Mouse (Mus musculus): ENCODE data around the gene Gtpbp2. TPM values are rescaled to one million over a fixed set of nuclear protein-coding genes. Genes with fewer than 3 reads are reported as not detected.
A peak's percentile ranks its signal among the peaks of the same experiment; 100 is the strongest.

The Gtpbp2 gene
- polyA plus RNA-seq (2012; rRNA removed), result 117 and 138 TPM in 2 replicates

GRCm38 (mm10) chr17:46160686-46161085, at the start of gene Gtpbp2:
Gene Gtpbp2, plus strand, starts transcription at chr17:46161032.
- peak; percentile 97 for DNase-seq (ENCODE audit: low read depth)

DNA sequence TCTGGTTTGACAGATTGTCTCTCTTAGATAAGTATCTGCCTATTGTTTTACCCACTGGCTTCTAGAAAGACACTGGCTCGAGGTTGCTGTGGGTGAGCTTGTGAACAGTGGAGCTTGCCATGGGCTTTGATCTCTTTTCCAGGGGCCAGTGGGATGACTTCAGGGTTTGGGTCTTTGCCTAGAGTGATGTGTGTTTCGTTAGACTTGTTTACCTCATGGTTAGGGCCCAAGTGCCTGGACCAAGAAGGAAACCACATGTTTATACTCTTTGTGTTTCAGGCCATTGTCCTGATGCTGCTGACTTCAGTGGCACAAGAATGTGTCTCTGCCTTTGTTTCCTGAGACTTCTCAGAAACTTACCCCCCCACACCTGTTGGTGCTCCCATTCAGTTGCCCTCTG, 45.3 kb upstream of the Gtpbp2 start:
- no peak for DNase-seq (ENCODE audit: low read depth)

DNA sequence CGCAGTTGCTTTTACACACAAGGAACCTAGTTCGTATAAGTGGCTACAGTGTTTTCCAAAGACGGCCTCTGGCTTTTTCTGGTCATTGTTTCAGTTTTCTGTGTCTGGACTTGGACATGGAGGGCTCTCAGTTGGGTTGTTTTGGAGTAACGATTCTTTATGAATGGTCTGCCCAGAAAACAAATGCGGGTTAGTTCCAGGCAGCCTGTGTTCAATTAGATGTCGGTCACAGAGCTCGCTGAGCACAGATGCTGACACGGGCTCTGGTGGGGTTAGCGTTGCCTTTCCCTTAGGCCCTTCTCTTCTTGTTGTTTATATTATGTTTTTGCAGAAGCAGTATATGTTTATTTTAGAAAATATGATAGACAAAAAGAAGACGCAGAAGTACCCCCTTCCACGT, 44.7 kb upstream of the Gtpbp2 start:
- DNase-seq (ENCODE audit: low read depth), result no peak

DNA sequence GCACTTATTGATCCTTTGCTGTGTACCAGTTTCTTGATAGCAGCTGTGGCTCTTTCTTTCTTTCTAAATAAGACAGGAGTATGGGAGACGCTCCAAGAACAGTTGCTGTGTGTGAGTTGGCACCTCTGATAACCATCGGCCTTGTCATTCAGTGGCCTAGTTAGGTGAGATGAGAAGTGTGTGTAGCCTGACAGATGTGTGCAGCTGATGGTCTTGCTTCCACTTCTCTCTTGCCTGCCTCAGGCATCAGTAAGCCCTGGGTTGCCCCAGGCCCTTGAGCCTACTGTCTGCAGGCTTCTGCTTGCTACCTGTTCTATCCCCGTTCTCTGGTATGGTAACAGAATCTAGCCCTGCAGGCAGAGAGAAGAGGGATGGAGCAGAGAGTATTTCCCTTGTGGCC, 44.0 kb upstream of the Gtpbp2 start:
- DNase-seq (ENCODE audit: low read depth), result no peak

DNA sequence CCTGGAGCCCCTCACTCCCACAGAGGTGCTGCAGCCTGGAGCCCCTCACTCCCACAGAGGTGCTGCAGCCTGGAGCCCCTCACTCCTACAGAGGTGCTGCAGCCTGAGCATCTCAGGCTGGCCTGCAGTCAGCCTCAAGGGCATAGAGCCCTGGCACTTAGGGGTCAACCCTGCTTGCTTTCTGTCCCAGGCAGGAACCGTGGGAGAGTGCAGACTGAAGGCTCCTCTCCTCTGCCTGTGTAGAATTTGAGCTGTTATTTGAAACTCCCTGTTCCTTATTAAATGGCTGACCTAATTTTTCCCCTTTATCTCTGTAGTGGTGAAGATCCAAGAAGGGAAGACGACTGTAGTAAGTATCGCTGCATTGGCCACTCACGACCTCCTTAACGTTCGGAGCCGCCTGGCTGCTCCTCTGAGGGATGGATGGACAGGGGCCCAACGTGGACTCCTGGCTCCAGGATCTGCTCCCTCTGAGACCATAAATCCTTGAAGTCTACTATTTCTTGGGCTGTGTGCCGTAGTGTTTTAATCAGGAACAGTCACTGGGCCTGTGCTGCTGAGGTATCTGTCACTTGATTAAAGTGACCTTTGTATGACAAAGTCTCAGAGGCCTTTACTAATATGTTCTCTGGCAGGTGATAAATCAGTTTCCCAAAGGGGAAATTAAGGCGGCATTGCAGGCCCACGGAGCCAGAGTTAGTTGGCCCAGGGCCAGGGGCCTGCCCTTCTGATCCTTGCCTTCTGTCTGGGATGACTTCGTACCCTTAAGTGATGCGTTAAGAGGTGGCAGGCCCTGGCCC, 43.0 kb upstream of the Gtpbp2 start:
- no peak for DNase-seq (ENCODE audit: low read depth)

DNA sequence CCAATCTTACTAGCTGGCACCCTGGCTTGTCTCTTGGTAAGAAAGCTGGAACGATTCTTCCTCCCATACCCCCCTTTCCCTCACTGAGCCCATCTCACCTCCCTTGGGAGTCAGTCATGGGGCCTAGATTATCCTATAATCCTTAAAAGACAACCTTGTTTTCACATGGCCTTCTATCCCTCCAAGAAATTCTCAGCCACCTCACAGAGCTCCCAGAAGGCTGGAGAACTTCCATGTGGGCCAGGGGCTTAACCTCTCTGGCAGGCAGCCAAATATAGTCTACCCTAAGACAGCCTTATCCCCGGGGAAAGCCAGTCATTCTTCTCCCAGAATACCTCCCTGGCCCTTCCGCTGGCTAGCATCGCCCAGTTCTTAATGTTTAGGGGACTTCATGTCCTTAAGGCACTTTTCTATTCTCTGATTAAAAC, 42.4 kb upstream of the Gtpbp2 start:
- DNase-seq (ENCODE audit: low read depth), result no peak

GRCm38 (mm10) chr17:46119641-46120040, 41.2 kb upstream of the Gtpbp2 start:
- no peak for DNase-seq (ENCODE audit: low read depth)

DNA sequence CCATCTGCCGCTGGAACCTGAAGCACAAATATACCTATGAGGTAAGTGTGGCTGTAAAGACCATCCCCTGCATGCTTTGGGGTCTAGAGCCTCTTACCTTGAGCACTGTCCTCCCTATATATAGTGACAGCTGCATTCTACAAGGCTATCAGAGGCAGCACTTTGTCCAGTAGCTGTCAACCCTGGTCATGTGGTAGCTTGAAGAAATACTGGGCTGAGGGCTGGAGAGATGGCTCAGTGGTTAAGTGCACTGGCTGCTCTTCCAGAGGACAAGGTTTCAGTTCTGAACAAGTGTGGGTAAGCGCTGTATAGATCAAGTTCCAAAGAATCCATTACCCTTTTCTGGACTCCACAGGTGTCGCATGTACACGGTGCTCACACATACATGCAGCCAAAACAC, 38.0 kb upstream of the Gtpbp2 start:
- no peak for DNase-seq (ENCODE audit: low read depth)

GRCm38 (mm10) chr17:46123285-46123684, 37.5 kb upstream of the Gtpbp2 start:
- DNase-seq (ENCODE audit: low read depth), result no peak

DNA sequence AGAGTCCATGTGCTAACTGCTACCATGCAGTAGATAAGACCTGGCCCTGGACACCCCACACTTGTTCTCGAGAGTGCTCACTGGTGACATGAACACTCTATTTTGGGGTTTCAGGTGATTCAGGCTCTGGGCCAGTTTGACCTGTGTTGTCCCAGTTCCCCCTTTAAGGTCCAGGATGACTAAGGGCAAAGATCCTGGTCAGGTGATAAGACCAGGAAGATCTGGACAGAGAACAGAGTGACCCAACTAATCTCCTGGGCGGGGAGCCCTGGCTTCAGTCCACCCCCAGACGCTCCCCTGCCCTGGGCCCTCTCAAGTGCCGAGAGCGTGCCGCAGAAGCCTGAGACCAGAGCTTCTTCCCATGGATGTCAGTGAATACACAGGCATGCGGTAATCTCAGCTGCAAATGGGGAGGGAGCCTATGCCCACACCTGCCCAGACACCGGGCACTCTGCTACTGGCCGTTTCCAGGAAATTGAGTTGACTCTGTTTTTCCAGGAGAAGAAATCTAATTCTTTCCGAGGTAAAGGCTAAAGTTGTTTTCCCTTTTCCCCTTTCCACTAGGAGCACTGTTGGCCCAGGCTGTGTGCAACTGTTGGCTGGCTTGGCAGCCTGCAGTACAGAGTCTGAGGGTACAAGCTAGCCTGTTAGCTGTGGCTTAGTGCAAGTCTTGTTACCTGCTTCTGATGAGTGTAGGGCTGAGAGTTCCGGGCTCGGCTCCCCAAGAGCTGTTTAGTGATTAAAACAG, 36.7 kb upstream of the Gtpbp2 start:
- no peak for DNase-seq (ENCODE audit: low read depth)

- no peak for DNase-seq (ENCODE audit: low read depth)
Observed at GRCm38 (mm10) chr17:46126608-46127007, 34.2 kb upstream of the Gtpbp2 start.

- no peak for DNase-seq (ENCODE audit: low read depth)
Observed at GRCm38 (mm10) chr17:46127814-46128493, 32.9 kb upstream of the Gtpbp2 start.

DNA sequence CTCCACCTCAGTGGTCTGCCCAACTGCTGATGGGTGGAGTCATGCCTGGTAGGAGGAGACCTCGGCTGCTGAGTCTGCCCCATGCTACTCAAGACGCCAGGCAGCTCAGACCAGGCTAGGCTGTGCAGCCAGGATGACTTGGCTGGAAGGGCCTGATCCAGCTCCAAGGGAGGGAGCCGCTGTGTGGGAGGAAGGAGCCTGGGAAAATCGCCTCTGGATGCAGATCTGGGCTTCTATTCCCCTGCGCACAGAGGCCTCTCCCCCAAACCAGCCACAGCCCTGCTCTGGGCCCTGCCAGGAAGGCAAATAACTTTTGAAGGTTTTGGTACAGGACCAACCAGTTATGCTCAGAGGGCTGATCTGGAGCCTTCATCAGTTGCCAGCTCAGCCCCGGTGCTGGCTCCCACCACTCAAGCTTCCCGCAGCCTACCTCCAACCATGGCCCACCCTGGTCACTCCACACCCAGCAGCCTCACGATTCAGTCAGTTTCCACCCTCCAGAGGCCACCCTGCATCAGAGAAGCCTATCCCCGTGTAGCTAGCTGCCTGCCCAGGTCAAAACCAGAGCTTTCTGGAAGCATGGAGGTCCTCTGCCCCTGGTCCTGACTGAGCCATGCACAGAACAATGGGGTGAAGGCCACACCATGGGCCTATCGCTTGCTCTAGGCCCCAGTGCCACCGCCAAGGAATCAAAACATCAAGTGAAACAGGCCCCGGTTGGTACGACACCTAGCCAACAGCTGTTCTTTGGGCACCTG, 30.9 kb upstream of the Gtpbp2 start:
- DNase-seq (ENCODE audit: low read depth), result no peak

GRCm38 (mm10) chr17:46132058-46132718, 28.6 kb upstream of the Gtpbp2 start:
- DNase-seq (ENCODE audit: low read depth), result no peak

DNA sequence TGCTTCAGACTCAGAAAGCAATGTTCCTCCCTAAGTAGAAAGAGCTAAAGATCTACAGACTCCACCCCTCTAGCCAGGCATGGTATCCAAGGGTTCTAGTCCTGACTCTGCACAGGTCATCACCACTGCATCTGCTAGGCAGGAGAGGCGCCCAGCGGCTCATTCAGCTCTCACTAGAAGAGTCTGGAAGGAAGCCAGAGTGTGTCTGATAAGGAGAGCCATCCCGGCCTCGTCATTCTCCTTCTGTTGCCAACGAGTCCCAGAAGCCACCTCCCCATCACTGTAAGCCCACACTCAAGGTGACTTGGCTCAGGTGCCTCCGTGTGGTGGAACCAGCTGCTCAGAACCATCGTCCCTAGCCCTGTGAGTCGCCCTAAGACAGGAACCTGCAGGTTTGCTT, 28.0 kb upstream of the Gtpbp2 start:
- no peak for DNase-seq (ENCODE audit: low read depth)

GRCm38 (mm10) chr17:46138563-46139236, 22.1 kb upstream of the Gtpbp2 start:
- no peak for DNase-seq (ENCODE audit: low read depth)

GRCm38 (mm10) chr17:46139872-46140271, 21.0 kb upstream of the Gtpbp2 start:
- DNase-seq (ENCODE audit: low read depth), result no peak

DNA sequence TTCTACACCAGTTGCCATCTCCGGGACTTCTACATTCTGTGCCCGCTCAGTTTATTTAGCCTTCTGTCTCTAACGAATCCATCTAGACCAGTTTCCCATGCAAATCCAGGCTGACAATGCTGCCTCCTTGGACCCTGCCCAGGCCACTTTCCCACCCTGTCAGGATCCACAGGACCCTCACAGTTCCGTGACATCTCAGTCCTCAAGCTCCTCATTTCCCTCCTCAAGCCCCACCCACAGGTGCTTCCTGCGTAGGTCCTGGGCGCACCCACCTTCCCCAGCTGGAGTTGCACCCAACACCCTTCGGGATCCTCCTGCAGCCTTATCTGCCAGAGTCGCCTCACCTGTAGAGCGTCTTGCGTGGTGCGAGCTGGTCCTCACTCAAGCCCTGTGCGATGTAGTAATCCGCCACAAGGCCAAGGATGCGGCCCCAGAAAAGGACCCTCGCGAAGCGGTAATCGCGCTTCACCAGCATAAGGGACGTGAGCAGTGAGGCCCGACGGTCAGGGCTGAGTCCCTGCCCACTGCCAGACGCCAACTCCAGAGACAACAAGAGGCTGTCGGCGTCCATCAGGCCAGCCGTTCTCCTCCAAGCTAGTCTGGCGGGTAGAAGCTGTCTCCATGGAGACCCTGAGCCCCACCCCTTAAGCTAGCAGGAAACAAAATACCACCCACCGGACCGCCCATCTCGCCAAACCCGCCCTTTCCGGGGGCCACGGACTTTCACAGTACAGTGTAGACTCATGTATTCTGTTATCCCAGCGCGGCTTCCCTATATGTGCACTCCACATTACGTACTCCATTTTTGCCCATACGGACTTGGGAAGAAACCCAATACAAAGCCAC, 17.0 kb upstream of the Gtpbp2 start, which contains the start of gene Rsph9:
Gene Rsph9, minus strand, starts transcription at position 639 of the 846 bp plus-strand sequence.
- DNase-seq (ENCODE audit: low read depth), result no peak

Measured in gonadal fat pad, adult 2 months (tissue).